Mouse (Mus musculus): ENCODE results near the gene Smarcb1.

The Smarcb1 gene

DNA sequence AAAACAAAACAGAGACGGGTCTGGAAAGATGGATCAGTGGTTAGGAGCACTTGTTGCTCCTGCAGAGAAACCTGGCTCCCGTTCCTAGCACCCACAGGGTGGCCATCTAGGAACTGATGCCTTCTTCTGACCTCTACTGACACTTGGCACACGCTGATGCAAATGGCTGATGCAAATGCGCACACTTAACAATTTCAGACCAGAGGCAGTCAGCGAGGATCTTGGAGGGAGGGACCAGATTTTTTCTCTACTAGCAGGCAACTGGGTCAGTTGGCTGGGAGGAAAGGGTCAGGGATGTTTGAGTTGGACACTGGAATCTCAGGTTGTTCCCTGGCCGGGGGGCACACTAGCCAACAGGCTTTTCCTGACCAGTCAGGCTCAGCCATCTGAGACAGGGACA, 11.5 kb upstream of the Smarcb1 start, which contains the start of gene Chchd10:
Gene Chchd10 (plus strand): TSS at position 240 of the 400 bp plus-strand sequence.
- DNase-seq (ENCODE audit: low spot score): no peak

DNA sequence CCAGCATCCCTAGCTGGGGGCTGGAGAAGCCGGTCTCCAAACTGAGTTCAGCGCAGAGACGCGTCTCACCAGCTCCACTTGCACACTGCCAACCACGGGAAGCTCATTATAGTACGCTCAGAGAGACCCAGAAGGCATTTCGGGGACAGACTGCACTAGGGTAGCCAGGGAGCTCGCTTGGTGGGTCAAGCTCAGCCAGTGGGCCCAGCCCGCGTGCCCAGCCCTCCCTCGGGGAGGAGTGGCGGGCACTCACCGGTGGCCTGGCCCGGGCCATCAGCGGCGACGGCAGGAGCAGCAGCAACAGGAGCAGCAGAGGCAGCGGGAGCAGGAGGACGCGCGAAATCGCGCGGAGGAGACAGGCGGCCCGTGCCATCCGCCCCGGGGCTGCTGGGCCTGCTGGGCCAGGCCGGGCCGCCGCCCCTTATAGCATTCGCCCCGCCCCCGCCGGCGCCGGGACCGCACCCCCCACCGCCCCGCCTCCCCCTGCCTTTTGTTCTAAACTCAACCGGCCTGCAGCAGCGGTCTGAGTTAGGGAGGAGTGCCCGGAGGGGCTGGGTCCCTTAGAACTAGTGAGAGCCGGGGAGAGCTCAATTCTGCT, 10.8 kb upstream of the Smarcb1 start:
- no peak for DNase-seq (ENCODE audit: low spot score)

DNA sequence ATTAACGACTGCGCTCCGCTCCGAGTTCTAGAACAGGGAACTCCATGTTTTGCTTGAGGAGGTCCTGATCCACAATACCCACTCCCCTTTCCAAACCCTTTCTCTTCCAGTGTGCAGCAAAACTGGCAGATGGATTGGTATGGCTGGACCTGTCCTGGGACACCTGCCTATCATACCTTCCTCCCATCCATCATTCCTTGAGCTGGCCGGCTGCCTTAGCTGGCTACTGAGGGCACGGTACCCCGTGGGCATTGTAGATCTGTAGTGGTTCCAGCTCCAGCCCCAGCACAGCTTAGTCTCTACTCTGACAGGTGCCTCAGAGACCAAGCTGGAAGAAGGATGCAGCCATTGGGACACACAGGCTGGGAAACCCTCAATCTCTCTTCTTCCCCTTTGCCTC, 9.9 kb upstream of the Smarcb1 start:
- no peak for DNase-seq (ENCODE audit: low spot score)

DNA sequence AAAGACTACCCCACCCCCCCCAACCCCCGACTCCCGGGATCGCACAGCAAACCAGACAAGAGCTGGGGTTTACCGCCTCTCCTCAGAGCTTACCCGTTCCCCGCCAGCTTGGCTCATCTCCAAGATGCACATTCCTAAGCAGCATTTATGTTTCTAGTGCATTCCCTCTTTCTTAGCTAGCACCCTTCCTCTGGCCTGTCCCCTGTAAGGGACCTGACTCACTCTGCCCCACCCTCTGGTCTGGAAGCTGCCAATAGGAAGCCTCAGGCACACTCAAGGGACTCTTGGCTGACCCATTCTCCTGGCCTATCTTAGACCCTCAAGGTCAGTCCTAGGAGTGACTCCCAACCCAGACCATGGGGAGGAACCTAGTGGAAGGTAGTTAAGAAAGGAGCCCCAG, 8.9 kb upstream of the Smarcb1 start:
- no peak for DNase-seq (ENCODE audit: low spot score)

DNA sequence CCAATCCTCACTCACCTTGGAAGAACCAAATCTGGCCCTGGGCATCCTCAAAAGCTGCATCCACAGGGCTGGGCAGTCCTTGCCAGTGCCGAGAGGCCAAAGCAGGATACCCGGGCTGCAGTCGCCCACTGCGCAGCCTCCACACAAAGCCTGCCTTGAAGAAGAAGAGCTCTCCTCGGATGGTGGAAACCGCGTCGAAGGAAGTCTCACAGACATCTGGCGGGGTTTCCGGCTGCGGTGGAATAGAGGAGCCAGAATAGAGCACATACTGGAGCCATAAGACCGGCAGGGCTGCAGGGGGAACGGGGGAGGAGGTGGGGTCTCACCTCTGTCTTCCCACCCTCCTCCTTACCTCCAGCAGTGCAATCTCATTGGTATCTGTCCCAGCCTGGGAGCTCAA, 5.0 kb upstream of the Smarcb1 start:
- no peak for DNase-seq (ENCODE audit: low spot score)

GRCm38 (mm10) chr10:75924324-75924723, 2.9 kb upstream of the Smarcb1 start:
- DNase-seq (ENCODE audit: low spot score): no peak

GRCm38 (mm10) chr10:75921726-75922560, 526 bp upstream of the Smarcb1 start:
- no peak for DNase-seq (ENCODE audit: low spot score)

GRCm38 (mm10) chr10:75919026-75919425, 2.4 kb downstream of the Smarcb1 start:
- no peak for DNase-seq (ENCODE audit: low spot score)

DNA sequence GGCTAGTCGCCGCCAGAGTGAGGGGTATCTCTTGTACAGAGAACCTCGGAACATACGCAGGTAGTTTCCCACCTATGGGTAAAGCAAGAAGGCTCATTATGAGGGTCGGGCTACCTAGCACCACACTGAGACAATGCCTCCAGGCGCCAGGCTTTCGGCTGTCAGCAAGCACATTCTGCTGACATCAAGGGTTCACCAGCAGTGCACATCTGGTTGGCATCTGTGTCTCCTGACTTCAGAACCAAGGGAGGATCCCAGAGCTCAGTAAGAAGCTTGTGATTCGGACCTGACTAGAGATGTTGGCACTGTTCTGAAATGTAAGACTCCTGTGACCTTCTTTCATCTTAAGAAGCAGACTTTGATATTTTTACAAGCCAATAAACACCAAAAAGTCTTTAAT, 4.6 kb downstream of the Smarcb1 start:
- no peak for DNase-seq (ENCODE audit: low spot score)

- DNase-seq (ENCODE audit: low spot score): no peak
These were observed 5.9 kb downstream of the Smarcb1 start for GRCm38 (mm10) chr10:75915557-75915956.

- DNase-seq (ENCODE audit: low spot score): no peak
These were observed 8.3 kb downstream of the Smarcb1 start for GRCm38 (mm10) chr10:75913013-75913589.

GRCm38 (mm10) chr10:75910698-75911097, 10.7 kb downstream of the Smarcb1 start:
- DNase-seq (ENCODE audit: low spot score): no peak

- no peak for DNase-seq (ENCODE audit: low spot score)
These were observed 14.5 kb downstream of the Smarcb1 start for GRCm38 (mm10) chr10:75906882-75907281.

GRCm38 (mm10) chr10:75904391-75904790, 17.0 kb downstream of the Smarcb1 start:
- DNase-seq (ENCODE audit: low spot score): no peak

- DNase-seq (ENCODE audit: low spot score): no peak
These were observed 22.6 kb downstream of the Smarcb1 start for GRCm38 (mm10) chr10:75898846-75899245.

- no peak for DNase-seq (ENCODE audit: low spot score)
These were observed 23.3 kb downstream of the Smarcb1 start for GRCm38 (mm10) chr10:75898039-75898564.

GRCm38 (mm10) chr10:75897373-75897772, 24.0 kb downstream of the Smarcb1 start:
- DNase-seq (ENCODE audit: low spot score): no peak

GRCm38 (mm10) chr10:75896208-75896607, 25.2 kb downstream of the Smarcb1 start:
- no peak for DNase-seq (ENCODE audit: low spot score)

DNA sequence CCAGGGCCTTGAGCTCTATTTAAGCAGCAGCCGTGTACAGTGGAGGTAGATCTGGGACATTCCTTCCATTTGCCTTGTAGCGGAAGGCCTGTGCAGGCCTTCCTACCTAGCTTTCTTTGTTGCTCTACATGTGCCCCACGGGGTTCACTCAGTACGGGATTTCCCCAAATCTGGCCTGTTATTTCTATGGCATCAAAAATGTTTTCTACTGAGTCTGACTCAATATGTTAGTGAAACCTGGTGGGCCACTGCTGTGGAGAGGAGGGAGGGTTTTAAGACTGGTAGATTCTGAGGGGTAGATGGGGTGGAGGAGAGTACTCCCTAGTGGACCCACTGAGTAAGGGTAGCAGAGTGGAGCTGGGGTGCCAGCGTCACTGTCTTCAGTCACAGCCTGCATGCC, 25.7 kb downstream of the Smarcb1 start:
- no peak for DNase-seq (ENCODE audit: low spot score)

DNA sequence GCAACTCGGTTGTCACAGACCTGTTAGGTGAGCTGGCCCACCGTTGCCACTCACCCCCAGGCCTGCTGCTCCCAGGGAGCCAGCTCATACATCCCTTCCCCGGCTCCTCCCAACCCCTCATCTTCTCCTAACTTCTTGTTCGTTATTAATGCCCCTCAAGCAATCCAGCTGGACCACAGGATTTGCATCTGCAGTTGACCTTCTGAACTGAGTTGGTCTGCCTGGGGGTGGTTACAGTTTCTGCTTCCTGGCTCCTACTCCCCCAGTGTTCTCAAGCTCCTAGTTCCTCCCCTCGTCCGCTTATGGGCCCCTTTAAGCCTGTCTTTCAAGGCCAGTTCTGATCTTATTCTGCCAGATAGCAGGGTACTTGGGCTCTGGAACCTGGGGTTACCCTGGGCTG, 26.8 kb downstream of the Smarcb1 start:
- no peak for DNase-seq (ENCODE audit: low spot score)

DNA sequence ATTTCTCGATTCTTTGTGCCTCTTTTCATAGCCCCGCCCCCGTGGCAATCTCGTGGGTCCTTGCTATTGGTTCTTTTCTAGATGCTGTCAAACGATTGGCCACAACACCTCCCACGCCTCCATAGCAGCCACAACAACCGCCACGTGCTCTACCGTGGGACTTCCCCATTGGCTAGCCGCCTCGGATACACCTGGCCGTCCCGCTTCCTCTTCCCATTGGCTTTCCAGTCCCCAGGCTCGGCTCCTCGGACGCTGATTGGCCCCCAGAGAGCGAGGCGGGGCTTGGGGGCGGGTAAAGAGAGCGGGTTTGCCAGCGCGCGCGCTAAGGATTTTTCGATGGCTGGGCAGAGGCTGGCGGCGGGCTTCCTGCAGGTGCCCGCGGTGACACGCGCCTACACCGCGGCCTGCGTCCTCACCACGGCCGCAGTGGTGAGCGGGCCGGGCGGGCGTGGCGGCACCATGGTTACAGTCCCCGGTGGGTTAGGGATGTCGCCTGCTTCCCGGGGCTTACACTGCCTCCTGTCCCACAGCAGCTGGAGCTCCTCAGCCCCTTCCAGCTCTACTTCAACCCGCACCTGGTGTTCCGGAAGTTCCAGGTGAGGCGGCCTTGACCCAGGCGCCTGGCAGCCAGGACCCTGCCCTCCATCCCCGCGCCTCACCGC, 28.2 kb downstream of the Smarcb1 start, which contains the start of gene Derl3:
Gene Derl3 (plus strand): TSS at position 325 of the 662 bp plus-strand sequence.
- peak; percentile 96 for DNase-seq (ENCODE audit: low spot score)

- DNase-seq (ENCODE audit: low spot score): no peak
These were observed 31.8 kb downstream of the Smarcb1 start for GRCm38 (mm10) chr10:75889406-75890153.
